Mouse (Mus musculus) testis, adult 2 months (tissue): Measurements from ENCODE around the gene Hoxb8.

Experiments
- CTCF ChIP-seq: fragments of 200-500 bp; IDR thresholded peaks from 2 replicates; pipeline ENCODE4 v1.5.1; 2012; ENCODE audit warnings: low read depth, mild to moderate bottlenecking, inconsistent platforms, low read length, moderate library complexity; ENCODE audit not compliant: control insufficient read depth, insufficient read depth, insufficient replicate concordance
- POLR2A ChIP-seq: fragments of 200-500 bp; IDR thresholded peaks from 2 replicates; pipeline ENCODE4 v1.6.1; 2012; ENCODE audit warnings: low read depth, mild to moderate bottlenecking, inconsistent platforms, low read length, moderate library complexity; ENCODE audit not compliant: control insufficient read depth

DNA sequence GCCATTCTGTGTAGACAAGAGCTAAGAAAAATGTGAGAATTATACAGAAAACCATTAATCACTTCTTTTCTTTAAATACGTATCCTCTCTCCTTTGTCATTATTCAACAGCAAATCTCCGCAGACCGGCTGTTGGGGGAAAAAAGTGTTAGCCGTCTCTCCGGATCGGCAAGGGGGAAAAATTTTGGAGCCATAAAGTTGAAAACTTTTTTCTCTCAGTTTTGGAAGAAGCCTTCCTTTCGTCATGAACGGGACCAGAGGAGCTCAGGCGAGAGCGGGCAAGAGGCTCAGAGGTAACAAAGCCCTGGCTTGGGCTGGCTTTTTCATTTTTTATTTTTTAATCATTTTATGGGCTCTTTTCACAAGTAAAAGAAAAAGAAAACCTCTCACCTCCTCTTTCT is 41.4 kb downstream of the Hoxb8 start, which contains the start of gene Hoxb3:
- no peak for TF ChIP-seq POLR2A
- TF ChIP-seq CTCF: no peak
